Mouse (Mus musculus) erythroid progenitor cell, adult 5-6 weeks (primary cell): ENCODE data around the gene Wdtc1. TPM values are rescaled to one million over a fixed set of nuclear protein-coding genes. Genes with fewer than 3 reads are reported as not detected.

Source experiments
- ATAC-seq: replicated peaks from 2 replicates; pipeline ENCODE4 v1.8.0; 2016; ENCODE audit warnings: moderate number of reproducible peaks, mild to moderate bottlenecking, moderate TSS enrichment, inconsistent platforms; ENCODE audit not compliant: poor library complexity, low FRiP score, severe bottlenecking
- total RNA-seq, 2 experiments: library from RNA; stranded (forward) in 1 of 2; stranded (reverse) in 1 of 2; fragments of 150-400 nt in 1 of 2; fragments of 186-747, 209-891 nt in 1 of 2; gene quantifications; 2 replicates each; pipeline versions ENCODE4 v1.2.3 to v1.2.4; 2015 to 2017; ENCODE audit warnings: low replicate concordance in 2 of 2

The Wdtc1 gene
- total RNA-seq, 2 experiments from 2014 or later = 9.0 to 28.5 TPM

DNA sequence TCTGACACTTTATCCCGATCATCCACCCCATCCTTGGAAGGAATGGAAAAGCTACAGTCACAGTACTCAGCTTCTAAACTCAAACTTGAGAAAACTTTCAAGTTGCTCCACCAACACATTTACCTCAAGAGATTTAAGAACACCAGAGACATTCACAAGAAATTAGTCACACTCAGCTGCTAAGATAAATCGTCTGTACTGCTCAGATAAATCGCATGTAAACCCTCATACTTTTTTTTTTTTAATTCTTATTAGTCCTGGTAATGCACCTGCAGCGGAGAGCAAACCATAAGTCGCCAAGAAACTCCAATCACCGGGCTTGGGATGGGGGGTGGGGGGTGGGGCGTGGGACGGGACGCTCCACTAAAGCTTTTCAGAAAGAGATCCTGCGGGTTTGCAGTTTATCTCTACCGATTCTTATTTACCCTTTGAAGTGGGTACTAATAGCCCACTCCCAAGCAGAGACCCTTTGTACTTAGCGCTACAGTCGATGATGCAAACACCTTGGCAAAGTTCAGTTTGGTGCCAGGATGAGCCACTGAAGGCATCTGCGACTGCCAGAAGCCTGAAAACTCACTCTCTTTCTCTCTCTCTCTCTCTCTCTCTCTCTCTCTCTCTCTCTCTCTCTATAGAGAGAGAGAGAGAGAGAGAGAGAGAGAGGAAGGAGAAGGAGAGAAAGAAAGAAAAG lies 15.3 kb downstream of the Wdtc1 start:
- ATAC-seq = no peak

DNA sequence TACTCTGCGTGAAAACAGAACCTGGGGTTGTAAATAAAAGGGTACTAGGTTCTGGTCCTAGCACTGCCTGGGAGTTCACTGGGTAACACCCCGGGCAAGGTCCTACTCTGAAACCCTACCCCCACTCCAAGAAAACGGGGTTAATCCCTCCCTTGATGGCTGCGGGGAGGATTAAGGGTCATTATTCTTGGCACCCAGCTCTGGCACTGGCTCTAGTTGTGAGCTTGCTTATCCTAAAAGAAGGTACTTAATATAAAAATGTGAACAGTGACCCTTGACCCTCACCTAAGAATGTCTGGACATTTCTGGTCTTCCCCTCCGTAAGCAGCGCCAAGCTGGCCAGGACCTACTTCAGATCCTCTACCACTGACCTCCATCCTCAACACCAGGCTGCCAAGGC lies 20.0 kb downstream of the Wdtc1 start:
- ATAC-seq = no peak

DNA sequence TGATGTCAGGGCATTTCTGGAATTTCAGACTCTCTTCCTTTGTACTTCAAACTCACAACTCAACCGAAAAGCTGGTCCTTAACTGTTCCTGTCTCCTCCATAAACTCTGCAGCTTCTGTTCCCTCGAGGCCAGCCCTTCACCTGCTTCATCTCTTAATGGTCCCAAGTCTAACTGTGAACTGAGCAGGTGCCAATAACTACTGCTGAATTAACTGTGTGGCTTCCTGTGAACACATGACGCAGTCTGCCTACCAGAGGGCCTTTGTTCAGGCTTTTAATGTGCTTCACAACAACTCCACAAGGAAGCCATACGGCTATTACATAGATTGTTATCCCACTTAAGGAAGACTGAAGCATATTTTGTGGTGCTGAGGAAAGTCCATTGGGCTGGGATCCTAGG lies 23.0 kb downstream of the Wdtc1 start:
- no peak for ATAC-seq

DNA sequence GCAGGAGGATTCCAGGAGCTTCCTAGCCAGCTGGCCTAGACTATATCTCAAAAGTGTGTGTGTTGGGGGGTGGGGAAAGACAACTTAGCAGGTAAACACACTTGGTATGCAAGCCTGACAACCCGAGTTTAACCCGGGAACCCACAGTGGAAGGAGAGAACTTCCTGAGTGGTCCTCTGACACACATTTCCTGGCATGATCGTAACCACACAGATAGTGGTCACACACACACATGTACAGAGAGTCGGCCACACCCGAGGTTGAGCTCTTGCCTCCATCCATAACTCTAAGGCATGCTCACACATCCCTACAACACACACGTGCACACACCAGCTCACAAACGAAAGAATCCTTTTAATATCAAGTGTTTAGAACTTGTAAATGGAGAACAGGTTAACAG lies 25.2 kb downstream of the Wdtc1 start:
- no peak for ATAC-seq

DNA sequence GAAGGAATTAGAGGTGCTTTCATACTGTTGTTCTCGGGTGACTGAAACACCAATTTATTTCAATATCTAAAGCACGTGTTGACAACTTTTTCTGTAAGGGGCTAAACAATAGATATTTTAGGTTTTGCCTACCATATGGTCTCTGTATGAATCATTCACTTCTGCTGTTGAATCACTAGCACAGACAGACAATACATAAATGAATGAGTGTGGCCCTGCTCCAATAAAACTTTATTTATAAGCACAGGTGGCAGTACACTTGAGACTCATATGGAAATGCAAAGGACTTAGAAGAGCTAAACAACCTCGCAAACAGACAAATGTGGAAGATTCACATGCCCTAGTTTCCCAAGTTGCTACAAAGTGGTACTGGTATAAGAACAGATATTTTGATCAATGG lies 33.6 kb downstream of the Wdtc1 start:
- ATAC-seq = no peak

DNA sequence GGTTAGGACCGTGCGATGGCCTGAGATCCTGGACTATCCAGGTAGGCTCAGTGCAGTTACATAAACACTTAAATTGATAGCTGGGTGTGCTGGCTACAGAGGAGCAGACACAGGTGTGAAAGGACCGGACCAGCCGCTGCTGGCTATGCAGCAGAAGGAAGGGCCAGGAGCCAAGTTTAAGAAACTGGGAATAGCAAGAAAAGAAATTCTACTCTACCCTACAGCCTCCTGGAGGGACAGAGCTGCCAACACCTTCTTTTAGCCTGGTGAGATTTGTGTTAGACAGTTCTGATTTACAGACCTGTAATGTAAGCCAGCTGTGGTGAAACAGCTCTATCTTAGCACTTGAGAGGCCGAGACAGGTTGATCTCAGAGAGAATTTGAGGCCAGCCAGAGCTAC lies 37.3 kb downstream of the Wdtc1 start:
- no peak for ATAC-seq

DNA sequence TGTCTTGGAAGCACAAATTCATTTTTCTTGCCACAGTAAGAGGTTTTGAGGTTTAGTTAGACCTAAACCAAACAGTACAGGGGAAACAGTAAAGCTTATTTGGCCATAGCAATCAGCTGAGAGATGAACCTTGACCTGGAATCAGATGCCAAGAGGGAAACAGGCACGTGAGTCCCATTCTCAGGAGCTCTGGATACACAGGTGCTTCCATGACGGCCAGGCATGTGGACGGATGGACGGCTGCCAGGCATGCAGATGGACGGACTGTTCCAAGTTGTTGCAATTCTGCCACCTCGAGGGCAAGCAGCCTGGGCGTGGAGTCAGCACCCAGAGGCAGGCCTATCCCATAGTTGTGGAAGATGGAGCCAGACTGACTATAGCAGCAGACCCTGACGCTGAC lies 38.4 kb downstream of the Wdtc1 start:
- no peak for ATAC-seq

DNA sequence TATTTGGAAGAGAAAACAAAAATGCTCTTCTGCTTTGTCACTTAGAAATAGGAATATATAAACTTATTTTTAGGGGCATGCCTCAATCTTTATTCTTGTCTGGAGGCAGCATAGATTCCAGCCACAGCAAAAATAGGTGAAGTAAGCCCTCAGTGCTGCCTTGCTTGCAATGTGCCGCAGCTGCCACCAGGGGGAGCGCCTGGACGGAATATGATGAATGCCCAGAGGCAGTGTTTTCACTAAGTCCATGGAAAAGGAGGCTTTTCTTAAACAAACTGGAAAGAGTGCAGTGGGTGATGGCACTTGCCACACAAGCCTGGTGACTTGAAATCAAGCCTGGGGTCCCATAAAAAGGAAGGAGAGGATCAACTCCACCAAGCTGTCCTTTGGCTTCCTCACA lies 43.3 kb downstream of the Wdtc1 start:
- ATAC-seq = peak; percentile 76

DNA sequence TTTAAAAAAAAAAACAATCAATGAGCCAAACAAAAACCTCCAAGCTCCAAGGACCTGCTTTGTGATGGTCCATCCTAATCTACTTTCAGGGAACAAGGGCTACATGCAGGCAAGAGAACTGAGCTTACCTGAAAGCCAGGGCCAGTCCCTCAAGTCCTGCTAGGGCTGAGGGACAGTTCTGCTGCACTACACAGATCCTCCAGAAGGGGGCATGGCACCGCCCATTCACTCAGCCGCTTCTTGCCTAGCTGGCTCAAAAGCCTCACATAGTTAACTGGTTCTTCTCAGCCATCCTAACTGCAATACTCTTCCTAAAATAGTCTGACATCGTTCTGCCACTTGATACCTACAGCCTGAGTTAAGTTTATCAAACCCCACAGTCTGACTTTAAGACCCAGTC lies 46.0 kb downstream of the Wdtc1 start:
- ATAC-seq = peak; percentile 45; the same call in 1 of the 2 replicates

DNA sequence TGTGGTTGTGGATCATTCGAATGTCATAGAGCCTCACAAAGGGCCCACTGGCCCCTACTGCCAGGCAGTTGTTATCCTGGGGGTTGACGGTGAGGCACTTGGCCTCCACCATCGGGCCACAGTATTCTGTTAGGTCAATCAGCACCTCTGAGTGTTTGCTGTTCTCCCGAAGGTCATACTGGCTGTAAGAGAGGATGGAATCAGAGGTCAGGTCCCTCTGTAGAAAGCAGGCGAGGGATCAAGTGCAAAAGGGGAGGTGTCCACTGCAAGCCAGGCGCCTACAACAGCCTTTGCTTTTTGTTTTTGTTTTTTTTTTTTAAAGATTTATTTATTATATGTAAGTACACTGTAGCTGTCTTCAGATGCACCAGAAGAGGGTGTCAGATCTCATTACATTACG lies 47.5 kb downstream of the Wdtc1 start:
- ATAC-seq = no peak

DNA sequence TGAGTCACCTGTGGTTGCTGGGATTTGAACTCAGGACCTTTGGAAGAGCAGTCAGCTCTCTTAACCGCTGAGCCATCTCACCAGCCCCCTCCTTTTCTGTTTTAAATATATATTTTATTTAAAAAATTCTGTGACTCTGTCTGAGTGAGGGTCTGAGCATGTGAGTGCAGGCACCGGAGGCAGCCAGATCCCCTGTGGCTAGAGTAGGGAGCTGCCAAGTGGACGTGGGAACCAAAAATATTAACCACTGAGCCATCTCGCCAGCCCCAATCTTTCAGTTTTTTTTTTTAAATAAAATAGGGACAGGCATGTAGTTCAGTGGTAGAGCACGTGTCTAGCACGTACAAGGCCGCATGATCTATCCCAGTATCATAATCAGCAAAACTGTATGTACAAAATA lies 48.5 kb downstream of the Wdtc1 start:
- no peak for ATAC-seq

DNA sequence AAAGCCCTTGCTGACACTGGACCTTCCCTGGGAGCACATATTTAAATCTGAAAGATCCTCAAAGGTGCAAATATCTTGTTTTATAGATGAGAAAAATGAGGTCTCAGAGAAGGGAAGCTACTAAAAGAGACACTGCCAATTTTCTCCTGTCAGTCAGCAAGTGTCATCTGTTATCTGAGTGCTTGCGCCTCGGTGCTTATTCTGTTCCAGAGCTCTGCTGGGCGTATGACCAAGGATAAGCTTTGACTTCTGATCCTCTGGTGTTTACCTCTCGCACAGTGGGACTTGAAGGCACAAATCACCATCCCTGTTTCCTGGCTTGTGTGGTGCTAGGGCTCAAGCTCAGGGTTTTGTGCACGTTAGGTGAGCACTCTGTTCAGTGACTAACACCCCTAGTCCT lies 50.6 kb downstream of the Wdtc1 start:
- no peak for ATAC-seq

DNA sequence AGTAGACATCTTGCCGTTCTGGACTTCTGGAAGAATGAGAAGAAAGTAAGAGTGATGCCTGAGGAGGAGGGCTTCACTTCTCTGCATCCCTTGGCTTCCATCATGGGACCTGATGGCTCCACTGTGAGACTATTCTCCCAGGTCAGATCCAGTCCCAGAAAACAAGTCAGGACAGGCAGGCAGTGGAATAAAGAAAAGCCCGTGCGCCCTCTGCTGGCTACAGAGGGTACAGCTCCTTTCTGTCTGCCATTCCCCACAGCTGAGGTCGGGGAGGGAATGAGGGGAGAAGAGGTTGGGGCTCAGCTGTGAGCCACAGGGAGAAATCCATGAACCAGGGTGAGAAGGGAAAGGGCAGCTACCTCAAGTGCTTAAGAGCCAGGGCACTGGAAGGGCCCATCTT lies 51.5 kb downstream of the Wdtc1 start:
- peak; percentile 61; the same call in 1 of the 2 replicates for ATAC-seq

DNA sequence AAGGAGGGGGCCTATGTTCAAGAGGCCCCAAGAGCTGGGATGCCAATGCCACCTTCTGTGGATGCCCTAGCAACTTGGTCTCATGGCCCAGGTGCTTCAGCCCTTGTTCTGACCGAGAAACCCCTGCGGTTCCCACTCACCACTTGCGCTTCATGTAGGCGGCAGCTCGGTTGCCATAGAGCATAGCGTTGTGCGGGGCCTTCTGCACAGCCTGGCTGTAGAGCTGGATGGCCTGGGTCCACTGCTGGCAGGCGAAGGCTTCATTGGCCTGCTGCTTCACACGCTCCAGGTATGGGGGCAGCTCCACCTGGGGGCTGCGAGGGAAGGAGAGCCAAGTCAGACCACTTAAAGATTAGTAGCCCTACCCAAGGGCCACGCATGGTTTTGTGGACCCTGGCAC lies 52.9 kb downstream of the Wdtc1 start:
- ATAC-seq = no peak

DNA sequence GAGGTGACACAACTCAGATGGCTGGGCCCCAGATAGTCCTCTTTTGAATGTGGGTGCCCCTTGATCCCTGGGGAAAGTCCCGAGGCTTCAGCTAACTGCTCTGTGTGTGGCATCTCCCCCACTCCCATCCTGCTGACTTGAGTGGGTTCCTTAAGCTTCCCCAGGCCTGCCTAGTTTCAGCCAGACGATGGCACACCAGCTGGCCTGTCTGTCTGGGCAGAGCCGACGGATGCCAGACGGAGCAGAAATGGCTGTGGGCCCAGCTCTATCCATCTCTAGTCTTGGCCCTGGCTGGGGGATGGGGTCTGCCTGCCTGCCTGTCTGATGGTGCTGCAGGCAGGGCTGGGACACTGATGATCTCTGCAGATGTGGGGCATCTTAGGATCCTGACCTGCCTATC lies 53.6 kb downstream of the Wdtc1 start:
- ATAC-seq = no peak

DNA sequence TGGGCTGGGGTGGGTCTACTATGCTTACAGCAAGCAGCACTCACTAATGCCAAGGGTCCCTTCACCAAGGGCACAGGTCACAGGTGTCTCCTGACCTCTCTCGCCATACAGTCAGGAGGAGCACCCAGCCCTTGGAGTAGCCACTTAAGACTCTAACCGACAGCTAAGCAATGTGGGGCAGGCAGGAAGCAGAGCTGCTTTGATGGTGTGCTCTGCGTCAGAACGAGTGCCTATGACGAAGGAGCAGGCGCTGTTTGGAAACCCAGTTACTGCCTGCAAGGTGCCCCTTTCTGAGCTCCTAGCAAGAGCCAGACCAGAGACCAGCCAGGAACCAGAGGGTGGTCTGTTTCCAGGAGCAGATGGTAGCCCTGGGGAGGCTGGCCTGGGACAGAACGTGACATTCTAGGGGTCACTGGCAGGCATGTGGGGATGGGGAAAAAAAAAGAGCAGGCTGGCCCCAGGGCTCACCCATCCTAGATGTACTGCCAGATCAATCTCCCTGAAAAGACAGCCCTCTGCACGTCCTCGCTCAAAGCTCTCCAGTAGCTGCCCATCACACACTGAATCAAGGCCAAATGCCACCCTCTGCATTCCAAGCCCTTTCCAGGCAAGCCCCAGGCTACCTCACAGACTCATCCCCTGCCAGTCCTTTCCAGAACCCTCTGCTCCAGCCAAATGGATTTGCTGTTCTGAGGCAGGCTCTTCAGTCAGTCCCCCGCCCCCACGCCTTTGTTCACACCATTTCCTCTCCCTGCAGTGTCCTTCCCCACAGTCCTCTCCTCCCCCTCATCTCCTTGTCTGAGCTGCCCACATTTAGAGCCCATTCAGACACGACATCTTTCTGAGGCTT lies 54.5 kb downstream of the Wdtc1 start:
- ATAC-seq = no peak

DNA sequence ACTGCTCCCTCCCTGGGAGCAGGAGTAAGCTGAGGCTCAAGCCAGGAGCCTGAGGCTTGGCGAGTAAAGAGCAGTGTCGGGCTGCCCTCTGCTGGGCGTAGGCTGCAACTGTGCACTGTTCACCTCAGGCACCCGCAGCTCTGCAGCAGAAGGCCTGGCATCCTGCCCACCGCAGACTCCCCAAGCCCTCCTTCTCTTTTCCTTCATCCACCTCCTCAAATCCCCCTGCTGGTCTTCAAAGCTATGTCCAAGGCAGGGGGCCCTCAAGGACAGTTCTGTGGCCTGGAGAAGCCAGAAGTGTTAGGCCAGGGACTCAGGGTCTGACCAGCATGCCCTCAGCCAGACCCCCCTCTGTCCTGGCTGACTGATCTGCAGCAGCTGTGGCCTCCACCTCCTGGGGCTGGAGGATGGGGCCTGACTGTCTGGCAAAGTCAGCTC lies 55.5 kb downstream of the Wdtc1 start:
- ATAC-seq = peak; percentile 77

DNA sequence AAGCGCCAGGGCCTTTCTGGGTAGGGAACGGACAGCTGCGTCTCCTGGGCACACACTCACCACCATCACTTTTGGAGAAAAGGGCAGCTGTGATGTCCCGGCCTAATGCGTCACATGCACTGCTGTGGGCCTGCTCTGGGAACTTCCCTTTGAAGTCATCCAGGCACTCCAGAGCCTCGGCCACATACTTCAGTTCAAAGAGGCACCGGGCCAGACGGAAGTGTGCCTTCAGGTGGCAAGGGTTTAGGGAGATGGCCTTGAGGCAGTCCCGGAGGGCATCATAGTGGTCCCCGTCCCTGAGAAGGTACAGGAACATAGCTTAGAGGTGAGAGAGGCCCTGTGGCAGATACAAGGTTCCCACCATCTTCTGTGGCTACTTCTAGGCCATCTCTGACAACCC lies 55.9 kb downstream of the Wdtc1 start:
- ATAC-seq = 0 out of 2 replicates have a peak, but pooled peaks have one; percentile 11

DNA sequence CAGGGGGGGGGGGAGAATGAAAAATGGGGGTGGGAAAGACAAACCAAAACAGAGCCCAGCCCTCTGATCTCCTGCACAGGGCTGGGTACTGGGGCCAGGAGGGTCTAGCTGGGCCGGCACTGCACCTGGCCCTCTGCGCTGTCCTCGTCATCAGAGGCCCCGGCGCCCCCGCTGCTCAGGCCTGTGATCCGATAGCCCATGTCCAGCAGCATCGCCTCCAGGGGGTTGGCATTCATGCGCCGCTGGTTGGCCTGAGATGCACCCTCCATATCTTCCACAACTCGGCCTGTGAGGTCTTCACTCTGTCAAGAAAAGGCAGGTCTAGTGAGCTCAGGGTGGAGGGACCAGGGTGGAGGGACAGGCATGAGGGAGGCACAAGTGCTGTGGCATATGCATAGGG lies 59.2 kb downstream of the Wdtc1 start:
- no peak for ATAC-seq

DNA sequence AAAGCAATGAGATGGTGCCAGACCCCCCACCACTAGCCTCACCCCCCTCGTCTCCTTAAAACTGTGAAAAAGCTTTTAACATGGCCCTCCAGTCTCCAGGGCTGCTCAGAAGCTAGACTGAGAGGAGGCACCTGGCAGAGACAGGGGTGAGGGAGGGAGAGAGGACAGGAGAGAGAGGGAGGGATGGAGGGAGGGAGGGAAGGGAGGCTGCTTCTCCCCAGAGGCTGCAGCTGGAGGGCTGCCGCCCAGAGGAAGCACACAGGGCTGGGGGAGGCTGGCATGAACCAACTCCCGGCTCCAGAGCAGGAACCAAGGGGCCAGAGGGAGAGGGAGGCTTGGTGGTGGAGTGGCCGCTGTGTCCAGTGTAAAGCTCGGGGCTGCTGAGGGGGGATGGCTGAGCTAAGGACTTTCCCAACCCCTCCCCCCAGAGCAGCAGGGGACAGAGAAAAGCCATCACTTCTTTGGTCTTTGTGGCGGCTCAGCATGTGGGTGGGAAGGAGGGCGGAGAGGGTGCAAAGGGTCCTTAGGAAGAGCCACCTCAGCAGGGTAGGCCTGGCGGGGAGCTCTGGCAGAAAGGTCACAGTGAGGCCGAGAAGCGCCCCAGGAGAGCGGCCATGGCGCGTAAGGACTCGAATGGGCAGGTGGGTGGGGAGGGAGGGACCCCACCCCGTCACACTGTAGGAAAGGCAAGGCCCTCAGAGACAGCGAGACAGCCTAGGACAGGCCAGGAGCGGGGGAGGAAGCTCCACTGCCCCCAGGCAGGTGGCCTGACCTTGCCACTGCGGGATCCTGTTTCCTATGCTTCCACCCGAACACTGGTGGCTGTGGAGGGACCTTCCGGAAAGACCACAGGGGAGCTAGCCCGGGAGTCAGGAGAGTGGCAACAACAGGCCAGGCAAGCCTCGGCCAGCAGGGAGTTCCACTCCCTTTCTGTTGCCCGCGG lies 60.1 kb downstream of the Wdtc1 start:
- ATAC-seq = no peak
